Mouse (Mus musculus) liver, adult 2 months (tissue): ENCODE results near the gene Car6. TPM values are rescaled to one million over a fixed set of nuclear protein-coding genes. Genes with fewer than 3 reads are reported as not detected.

Source experiments
- DNase-seq: peaks from one replicate; pipeline ENCODE4 v3.0.0-alpha.2; 2011; ENCODE audit warnings: low read depth, low spot score; ENCODE audit errors: extremely low read depth
- H3K27ac ChIP-seq: fragments of 200-500 bp; replicated peaks from 2 replicates; pipeline ENCODE4 v1.5.1; 2012; ENCODE audit warnings: low read depth, mild to moderate bottlenecking, control low read depth, inconsistent platforms, low read length; ENCODE audit not compliant: insufficient read depth
- H3K27me3 ChIP-seq: fragments of 200-500 bp; 2 replicates; pipeline ENCODE4 v1.6.1; 2012; ENCODE audit warnings: mild to moderate bottlenecking, moderate library complexity, low read length, inconsistent platforms; ENCODE audit not compliant: control insufficient read depth, insufficient read depth
- H3K36me3 ChIP-seq: fragments of 200-500 bp; 2 replicates; pipeline ENCODE4 v1.6.1; 2012; ENCODE audit warnings: low read length, inconsistent platforms; ENCODE audit not compliant: control insufficient read depth, insufficient read depth
- H3K4me1 ChIP-seq: fragments of 200-500 bp; 2 replicates; pipeline ENCODE4 v1.6.1; 2011; ENCODE audit warnings: low read length; ENCODE audit not compliant: control insufficient read depth, insufficient read depth
- H3K4me3 ChIP-seq: fragments of 200-500 bp; 2 replicates; pipeline ENCODE4 v1.5.1; 2011; ENCODE audit warnings: low read depth, mild to moderate bottlenecking, control low read depth, low read length, moderate library complexity; ENCODE audit not compliant: insufficient read depth
- H3K79me2 ChIP-seq: fragments of 200-500 bp; 2 replicates; pipeline ENCODE4 v1.6.1; 2012; ENCODE audit warnings: inconsistent platforms, mild to moderate bottlenecking, low read length, moderate library complexity; ENCODE audit not compliant: control insufficient read depth, insufficient read depth
- H3K9ac ChIP-seq: fragments of 200-500 bp; 2 replicates; pipeline ENCODE4 v1.6.1; 2012; ENCODE audit warnings: low read depth, mild to moderate bottlenecking, control low read depth, inconsistent platforms, low read length
- CTCF ChIP-seq: fragments of 200-500 bp; IDR thresholded peaks from 2 replicates; pipeline ENCODE4 v1.5.1; 2011; ENCODE audit warnings: low read depth, low read length, control low read depth
- POLR2A ChIP-seq: fragments of 200-500 bp; IDR thresholded peaks from 2 replicates; pipeline ENCODE4 v1.6.1; 2011; ENCODE audit warnings: low read length, control low read depth; ENCODE audit not compliant: insufficient read depth; ENCODE audit errors: extremely low read depth
- WGBS: fragments of 180-500 bp; shearing (Covaris S2); methylation state at CpG from one replicate; pipeline ENCODE4 v1.1.7; 2018; 5-methylcytosine and 5-hydroxymethylcytosine counted together
- polyA plus RNA-seq: library from polyadenylated mRNA; depleted of rRNA; stranded (reverse); fragments of >200 nt; gene quantifications from 2 replicates; pipeline ENCODE4 v1.2.3, GENCODE M21; 2012
- total RNA-seq: library from RNA; depleted of rRNA; stranded (reverse); fragments of >200 nt; gene quantifications from 2 replicates; pipeline ENCODE4 v1.2.3, GENCODE M21; 2014

Car6 gene
- total and polyA plus RNA-seq, 2 experiments, result not detected

DNA sequence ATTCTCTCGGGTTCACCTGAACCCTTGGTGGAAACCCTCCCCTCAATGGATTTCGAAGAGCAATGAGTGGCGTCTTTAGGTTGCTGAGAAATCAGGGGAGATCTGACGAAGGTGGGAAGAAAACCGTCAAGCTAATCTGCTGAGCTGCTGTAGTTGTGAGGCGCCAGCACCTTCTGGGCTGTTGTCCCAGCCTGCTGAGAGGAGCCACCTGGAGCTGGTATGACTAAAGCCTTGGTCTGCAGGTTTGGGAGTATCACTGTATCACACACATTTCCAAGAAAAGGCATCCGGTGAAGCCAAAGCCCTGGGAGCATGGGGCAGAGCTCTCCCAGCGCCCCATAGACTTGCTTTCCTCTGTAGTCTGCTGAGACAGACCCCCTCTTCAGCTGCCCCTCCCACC lies 30.7 kb upstream of the Car6 start:
- no peaks in the 10 kb centered on the region for H3K27me3 ChIP-seq
- H3K27ac ChIP-seq, result no peak overlapping the region
- no peak overlapping the region for H3K4me3 ChIP-seq
- H3K79me2 ChIP-seq, result no peaks in the 10 kb centered on the region
- no peaks in the 10 kb centered on the region for H3K36me3 ChIP-seq
- H3K4me1 ChIP-seq, result peaks cover 28% of the 10 kb centered on the region
- no peak for DNase-seq
- no peak overlapping the region for H3K9ac ChIP-seq
- 85% methylated on average over 8 of the region's 8 CpGs for whole genome bisulfite sequencing
- no peak for TF ChIP-seq POLR2A
- no peak for TF ChIP-seq CTCF

DNA sequence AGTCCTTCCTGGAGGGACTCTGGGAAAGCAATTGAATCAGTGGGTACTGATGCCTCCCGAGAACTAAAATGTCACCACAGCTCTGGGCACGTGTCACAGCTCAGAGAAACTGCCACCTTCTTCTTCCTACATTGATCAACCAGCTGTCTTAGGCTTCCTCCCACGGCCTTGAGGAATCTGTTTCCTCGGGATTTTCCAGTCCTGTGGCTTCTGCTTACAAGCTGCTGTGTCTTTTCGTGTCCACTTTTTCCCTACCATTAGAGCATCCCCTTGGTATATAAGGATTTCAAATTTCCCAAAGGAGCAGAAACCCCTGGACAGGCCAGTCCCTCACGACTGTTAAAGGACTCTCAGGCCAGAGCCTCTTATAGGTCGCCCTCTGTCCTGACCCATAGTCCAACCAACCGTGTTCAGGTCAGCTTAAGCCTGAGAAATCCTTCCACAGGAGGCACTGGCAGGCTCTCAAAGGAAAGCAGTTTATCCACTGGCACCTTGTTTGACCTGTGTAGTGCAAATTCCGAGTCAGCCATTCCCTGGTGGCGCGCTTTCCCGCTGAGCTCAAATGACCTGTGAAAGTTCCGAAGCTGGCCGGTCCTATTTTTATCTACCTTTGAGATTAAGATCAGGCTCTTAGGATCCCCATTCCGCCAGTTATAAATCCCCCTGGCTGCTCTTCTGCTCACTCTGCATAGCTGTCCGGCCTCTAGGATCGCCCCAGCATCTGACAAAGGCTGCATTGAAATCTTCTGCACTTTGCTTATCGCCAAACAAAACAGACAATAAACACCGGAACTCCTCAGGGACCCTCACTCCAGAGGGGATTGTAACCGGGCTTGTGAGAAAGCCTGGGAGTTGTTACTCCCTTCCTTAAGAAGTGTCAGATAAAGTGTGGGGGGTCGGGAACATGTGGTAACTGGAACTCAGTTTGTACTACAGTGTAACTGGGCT lies 29.6 kb upstream of the Car6 start:
- Histone ChIP-seq H3K9ac (peak overlapping the region; percentile 48), H3K27ac (peak overlapping the region; percentile 96), H3K4me3 (no peak overlapping the region), H3K36me3 (no peaks in the 10 kb centered on the region), H3K79me2 (no peaks in the 10 kb centered on the region), H3K27me3 (no peaks in the 10 kb centered on the region), H3K4me1 (peaks cover 27% of the 10 kb centered on the region)
- peak; percentile 98 for DNase-seq
- no peak for TF ChIP-seq POLR2A
- TF ChIP-seq CTCF, result 0 out of 2 replicates have a peak, but pooled peaks have one; percentile 7
- 27% methylated on average over 21 of the region's 21 CpGs for WGBS

DNA sequence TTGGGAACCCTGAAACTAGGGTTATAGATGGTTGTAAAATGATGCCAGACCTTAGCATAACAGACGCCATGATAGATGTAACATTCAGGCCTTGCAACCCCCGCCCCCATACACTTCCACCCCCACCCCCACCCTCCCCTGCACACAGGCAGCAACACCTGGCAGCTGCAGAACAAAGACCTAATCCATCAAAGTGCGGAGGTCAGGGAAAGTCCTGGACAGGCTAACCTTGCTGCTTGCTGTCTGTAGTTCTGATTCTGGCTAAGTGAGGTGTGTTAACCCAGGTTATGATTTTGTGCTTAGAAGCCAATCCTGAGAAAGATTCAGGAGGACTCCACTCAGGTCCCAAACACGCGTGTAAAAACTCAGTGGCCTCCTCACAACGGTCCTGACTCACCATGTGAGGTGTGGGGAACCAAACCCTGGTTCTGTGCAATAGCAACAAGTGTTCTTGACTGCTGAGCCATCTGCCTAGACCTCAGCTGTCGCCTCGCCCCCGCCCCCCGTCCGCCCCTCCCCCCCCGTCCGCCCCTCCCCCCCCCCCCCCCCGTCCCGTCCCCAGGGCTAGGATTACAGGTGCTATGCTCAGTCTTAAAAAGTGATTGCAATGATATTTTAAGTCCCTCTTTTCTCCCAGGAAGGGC lies 28.7 kb upstream of the Car6 start:
- H3K36me3 ChIP-seq, result no peaks in the 10 kb centered on the region
- peak overlapping the region; percentile 96 for H3K27ac ChIP-seq
- H3K9ac ChIP-seq, result 0 out of 2 replicates have a peak overlapping the region, but pooled peaks have one; percentile 24
- 25% methylated on average over 8 of the region's 15 CpGs for WGBS
- peak; percentile 84 for DNase-seq
- H3K27me3 ChIP-seq, result no peaks in the 10 kb centered on the region
- no peak for TF ChIP-seq CTCF
- no peak for TF ChIP-seq POLR2A
- H3K79me2 ChIP-seq, result no peaks in the 10 kb centered on the region
- no peak overlapping the region for H3K4me3 ChIP-seq
- peaks cover 24% of the 10 kb centered on the region for H3K4me1 ChIP-seq

DNA sequence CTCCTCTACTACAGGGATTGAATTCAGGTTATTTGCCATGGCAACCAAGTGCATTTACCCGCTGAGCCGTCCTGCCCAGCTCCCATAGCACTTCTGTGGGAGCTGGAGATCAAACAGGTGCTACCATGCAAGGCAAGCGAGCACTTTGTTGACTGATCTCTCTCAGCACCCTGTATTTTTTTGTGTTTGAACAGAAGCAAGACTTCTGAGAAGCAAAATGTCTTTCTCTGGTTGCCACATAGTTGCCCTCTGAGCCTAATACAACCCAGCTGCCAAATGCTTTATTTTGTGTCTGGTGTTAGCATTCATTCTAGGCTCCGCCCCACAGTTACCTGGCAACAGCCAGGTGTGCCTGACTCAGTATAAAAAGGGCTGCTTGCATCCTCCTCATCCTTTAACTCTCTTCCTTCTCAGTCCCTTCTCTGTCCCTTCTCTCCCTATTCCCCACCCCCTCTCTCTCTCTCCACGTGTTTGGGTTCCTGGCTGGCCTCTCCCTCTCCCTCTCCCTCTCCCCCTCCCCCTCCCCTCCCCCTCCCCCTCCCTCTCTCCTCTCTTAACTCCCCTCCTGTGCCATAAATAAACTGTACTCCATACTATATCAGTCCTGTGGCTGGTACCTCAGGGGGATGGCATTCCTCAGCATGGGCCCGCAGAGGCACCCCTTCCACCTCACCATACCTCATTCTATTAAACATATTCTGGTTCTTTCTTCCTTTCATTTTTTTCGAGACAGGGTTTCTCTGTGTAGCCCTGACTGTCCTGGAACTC lies 27.6 kb upstream of the Car6 start:
- Histone ChIP-seq H3K27me3 (no peaks in the 10 kb centered on the region), H3K4me3 (no peak overlapping the region), H3K4me1 (peaks cover 24% of the 10 kb centered on the region), H3K79me2 (no peaks in the 10 kb centered on the region), H3K36me3 (no peaks in the 10 kb centered on the region), H3K27ac (peak overlapping the region; percentile 61), H3K9ac (no peak overlapping the region)
- TF ChIP-seq CTCF (no peak), POLR2A (no peak)
- peak; percentile 92 for DNase-seq
- WGBS, result 42% methylated on average over 7 of the region's 7 CpGs

DNA sequence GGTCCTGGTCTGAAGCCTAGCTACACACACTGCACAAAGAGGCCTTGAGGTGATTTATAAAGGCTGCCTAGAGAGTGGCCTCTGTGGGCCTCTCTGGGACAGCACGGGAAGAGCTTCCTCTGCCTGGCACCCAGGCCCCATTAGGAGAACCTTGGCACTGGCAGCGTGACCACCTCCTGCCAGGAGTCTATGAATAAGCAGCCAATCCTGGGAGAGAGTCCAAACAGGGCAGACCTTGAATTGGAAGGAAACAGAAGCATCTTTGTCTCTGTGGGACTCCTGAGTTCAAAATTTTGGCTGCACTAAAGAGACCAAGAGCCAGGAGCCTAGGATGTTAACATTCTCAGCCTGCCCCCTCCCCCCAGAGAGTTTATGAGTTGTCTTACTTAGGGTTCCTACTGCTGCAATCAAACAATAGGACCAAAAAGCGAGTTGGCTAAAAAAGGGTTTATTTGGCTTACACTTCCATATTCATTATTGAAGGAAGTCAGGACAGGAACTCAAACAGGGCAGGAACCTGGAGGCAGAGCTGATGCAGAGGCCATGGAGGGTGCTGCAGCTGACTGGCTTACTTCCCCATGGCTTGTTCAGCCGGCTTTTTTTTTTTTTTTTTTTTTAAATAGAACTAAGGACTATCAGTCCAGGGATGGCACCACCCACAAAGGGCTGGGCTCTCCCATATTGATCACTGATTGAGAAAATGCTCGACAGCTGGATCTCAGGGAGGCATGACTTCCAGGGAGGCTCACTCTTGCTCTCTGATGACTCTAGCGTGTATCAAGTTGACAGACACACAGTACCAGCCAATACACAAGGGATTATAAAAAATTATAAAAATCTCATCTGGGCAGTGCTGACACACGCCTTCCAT lies 25.9 kb upstream of the Car6 start:
- DNase-seq, result peak; percentile 96
- Histone ChIP-seq H3K79me2 (no peaks in the 10 kb centered on the region), H3K9ac (no peak overlapping the region), H3K27me3 (no peaks in the 10 kb centered on the region), H3K4me1 (peaks cover 24% of the 10 kb centered on the region), H3K36me3 (no peaks in the 10 kb centered on the region), H3K27ac (peak overlapping the region; percentile 84), H3K4me3 (no peak overlapping the region)
- TF ChIP-seq POLR2A (no peak), CTCF (no peak)
- 16% methylated on average over 7 of the region's 7 CpGs for WGBS
